Mouse (Mus musculus) E14TG2a.4 (cell line): ENCODE measurements around the gene Arhgap11a.

ENCODE experiments used
- H3K27me3 ChIP-seq: 2 replicates; pipeline ENCODE4 v1.6.1; 2014; ENCODE audit warnings: low read length, control low read depth; ENCODE audit not compliant: insufficient read depth
- H3K36me3 ChIP-seq: 2 replicates; pipeline ENCODE4 v1.6.1; 2014; ENCODE audit warnings: low read length, control low read depth; ENCODE audit not compliant: insufficient read depth
- H3K4me1 ChIP-seq: replicated peaks from 2 replicates; pipeline ENCODE4 v1.6.1; 2014; ENCODE audit warnings: low read depth, low read length, control low read depth
- H3K4me3 ChIP-seq: replicated peaks from 2 replicates; pipeline ENCODE4 v1.5.1; 2014; ENCODE audit warnings: mild to moderate bottlenecking, low read length
- H3K9me3 ChIP-seq: 2 replicates; pipeline ENCODE4 v1.6.1; 2014; ENCODE audit warnings: low read length, control low read depth
- CTCF ChIP-seq: conservative IDR thresholded peaks from 2 replicates; pipeline ENCODE4 v1.5.1; 2014; ENCODE audit warnings: low read length
- NANOG ChIP-seq: IDR thresholded peaks from 2 replicates; pipeline ENCODE4 v1.6.1; 2014; ENCODE audit warnings: borderline replicate concordance, low read length, mixed read lengths
- POU5F1 ChIP-seq: IDR thresholded peaks from 2 replicates; pipeline ENCODE4 v1.6.1; 2014; ENCODE audit warnings: low read length, borderline replicate concordance

Arhgap11a gene

DNA sequence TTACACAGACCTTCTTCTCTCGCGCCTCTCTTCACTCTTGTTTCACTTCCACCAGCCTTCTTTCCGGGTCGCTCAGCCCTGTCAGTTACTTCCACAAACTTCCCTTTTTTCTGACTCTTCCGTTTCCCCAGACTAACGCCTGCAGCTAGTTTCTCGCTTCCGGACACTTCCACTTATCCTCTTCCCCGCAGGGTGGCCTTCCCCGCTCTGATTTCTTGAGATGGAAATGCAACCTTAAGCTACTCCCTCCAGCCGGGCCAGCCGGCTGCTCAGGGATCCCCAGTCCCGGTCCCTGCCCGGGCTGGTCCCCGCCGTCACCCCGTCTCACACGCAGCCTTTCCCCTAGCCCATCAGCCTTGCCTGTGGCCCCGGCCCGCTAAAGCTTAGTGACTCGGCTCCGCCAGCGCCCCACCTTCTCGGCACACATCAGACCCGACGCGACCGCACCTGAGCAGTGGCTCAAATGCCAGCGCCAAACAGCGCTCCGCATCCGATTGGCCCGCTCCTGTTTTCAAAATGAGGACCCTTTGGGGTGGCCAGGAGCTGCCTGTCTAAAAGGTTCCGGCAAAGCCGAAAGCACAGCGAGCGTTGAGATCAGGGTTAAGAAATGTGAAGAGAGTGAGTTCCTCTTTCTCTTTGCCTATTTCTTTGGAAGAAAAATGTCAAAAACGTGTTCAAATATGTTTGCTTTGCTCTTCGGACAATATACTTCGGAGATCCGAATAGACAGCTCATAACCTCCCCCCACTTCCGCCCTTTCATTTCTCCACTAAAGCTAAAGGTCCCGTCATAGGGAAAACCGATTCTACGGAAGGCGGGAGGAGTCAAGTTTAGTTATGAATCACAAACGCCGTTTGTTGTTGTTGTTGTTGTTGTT, at the start of gene Arhgap11a:
Gene Arhgap11a, minus strand, starts transcription at position 417 of the 877 bp plus-strand sequence.
- Histone ChIP-seq H3K4me1 (peaks cover 30% of the 10 kb centered on the region), H3K27me3 (no peaks in the 10 kb centered on the region), H3K4me3 (peak within 1 kb of the TSS; percentile 95), H3K9me3 (no peaks in the 10 kb centered on the region), H3K36me3 (peaks cover 37% of the 10 kb centered on the region)
- no peak for TF ChIP-seq CTCF
- no peak for TF ChIP-seq NANOG
- TF ChIP-seq POU5F1 = no peak

DNA sequence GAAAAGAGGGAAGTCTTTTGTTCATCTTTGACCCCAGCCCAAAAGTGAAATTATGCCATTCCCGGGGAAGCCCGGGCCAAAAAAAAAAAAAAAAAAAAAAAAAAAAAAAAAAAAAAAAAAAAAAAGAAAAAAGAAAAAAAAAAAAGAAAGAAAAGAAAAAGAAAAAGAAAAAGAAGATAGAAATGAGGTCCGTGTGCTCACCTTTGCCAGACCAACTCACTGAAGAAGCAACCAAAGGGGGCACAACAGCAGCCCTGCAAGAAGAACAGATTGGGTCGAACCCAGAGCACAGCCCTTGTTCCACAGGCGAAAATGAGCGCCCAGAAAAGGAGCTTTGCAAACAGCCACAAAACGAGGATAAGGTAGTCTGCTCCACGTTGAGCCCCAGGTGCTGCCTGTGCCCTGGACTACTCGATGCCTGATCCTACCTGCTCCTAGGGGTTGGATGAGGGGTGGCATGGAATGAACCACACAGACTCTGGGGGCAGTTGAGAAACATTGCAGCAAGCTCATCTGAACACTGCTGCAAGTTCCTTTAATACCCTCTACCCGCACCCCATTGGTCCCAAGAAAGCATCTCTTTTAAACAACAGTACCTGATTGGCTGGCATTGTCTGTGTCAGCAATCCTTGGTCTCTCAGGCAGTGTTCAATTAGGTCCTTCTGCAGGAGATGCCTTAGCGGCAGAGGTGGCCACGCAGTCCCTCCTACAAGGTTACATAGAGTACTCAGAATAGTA, 45.1 kb upstream of the Arhgap11a start:
- Histone ChIP-seq H3K4me1 (no peaks in the 10 kb centered on the region), H3K36me3 (no peaks in the 10 kb centered on the region), H3K27me3 (no peaks in the 10 kb centered on the region), H3K4me3 (no peak overlapping the region), H3K9me3 (peaks cover 9% of the 10 kb centered on the region; the same call in 1 of the 2 replicates)
- TF ChIP-seq POU5F1 (no peak), NANOG (no peak), CTCF (no peak)

DNA sequence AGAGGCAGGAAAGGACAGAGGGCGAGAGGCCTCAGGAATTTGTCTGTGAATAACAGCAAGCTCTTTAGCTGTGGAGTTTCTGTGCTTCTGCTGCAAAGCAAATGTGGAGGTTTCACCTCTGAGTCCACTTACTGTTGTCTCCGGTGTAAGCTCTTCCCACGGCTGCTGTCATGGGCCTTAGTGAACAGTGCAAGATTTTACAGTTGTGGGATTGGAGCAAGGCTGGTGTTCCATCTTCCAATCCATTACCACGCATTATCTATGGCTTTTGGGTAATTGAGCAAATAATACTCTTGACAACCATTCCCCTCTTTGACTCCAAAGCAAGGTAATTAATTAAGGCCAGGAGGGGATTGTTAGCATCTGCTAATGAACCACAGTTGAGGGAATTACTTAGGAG, 38.7 kb upstream of the Arhgap11a start:
- peaks cover 9% of the 10 kb centered on the region; the same call in 1 of the 2 replicates for H3K9me3 ChIP-seq
- no peaks in the 10 kb centered on the region for H3K4me1 ChIP-seq
- H3K4me3 ChIP-seq = no peak overlapping the region
- no peaks in the 10 kb centered on the region for H3K27me3 ChIP-seq
- TF ChIP-seq NANOG (no peak), CTCF (no peak), POU5F1 (no peak)
- no peaks in the 10 kb centered on the region for H3K36me3 ChIP-seq

DNA sequence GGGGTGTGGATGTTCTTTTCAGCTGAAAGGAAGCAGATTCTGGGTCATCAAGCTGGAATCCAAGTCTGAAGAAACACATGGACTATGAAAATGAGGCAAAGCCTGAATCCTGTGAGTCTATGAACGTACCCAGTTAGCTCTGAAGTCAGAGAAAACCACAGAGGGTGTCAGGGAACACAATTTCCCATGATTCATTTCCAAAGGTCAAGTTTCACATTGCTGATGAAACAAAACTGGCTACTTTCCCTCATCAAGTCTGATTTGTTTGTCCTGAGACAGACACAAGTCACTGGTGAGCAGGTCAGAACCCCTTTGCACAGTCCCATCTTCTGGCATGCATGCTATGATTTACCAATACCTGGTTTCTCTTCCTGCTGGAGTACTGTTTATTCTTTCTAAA, 37.6 kb upstream of the Arhgap11a start:
- Histone ChIP-seq H3K9me3 (peaks cover 9% of the 10 kb centered on the region; the same call in 1 of the 2 replicates), H3K27me3 (no peaks in the 10 kb centered on the region), H3K4me1 (no peaks in the 10 kb centered on the region), H3K4me3 (no peak overlapping the region), H3K36me3 (no peaks in the 10 kb centered on the region)
- TF ChIP-seq CTCF (no peak), NANOG (no peak), POU5F1 (no peak)

DNA sequence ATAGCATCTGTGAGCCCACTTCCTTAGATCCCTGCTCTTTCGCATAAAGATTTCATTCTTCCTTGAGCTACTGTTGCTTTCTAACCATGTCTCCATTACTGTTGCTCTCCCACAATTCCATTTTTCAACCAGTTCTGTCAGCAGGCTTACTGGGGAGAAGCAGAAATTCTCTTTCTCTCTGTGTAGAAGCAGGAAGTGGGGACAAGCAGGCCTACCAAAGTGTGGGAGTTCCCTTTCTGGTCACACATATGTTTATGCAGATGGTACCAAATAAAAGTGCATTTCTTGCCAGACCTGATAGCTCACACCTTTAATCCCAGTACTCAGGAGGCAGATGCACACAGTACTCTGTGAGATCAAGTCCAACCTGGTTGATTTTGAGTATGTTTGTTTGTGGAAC, 21.7 kb upstream of the Arhgap11a start:
- Histone ChIP-seq H3K36me3 (no peaks in the 10 kb centered on the region), H3K9me3 (no peaks in the 10 kb centered on the region), H3K4me3 (no peak overlapping the region), H3K27me3 (no peaks in the 10 kb centered on the region), H3K4me1 (no peaks in the 10 kb centered on the region)
- TF ChIP-seq CTCF (no peak), NANOG (no peak), POU5F1 (no peak)

DNA sequence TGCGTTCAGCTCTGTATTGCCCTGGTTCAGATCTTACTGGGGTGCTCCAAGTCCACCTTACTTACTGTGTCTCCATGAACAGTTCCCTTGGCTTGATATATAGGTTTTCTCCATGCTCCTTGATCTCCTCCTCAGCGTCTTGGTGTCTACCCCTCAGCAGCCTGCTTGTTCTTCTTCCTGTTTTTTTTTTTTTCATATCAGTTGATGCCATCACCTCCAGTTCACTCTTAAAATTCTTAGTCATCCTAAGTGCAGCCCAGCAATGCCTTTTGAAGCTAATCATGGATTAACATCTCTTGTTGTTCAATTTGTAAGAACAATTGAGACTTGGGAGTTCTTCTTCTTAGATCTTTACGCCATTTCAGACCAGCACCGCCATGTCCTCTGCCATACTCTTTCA, 19.9 kb upstream of the Arhgap11a start:
- no peaks in the 10 kb centered on the region for H3K36me3 ChIP-seq
- TF ChIP-seq POU5F1 (no peak), NANOG (no peak), CTCF (no peak)
- no peaks in the 10 kb centered on the region for H3K27me3 ChIP-seq
- no peak overlapping the region for H3K4me3 ChIP-seq
- no peaks in the 10 kb centered on the region for H3K4me1 ChIP-seq
- H3K9me3 ChIP-seq = no peaks in the 10 kb centered on the region

DNA sequence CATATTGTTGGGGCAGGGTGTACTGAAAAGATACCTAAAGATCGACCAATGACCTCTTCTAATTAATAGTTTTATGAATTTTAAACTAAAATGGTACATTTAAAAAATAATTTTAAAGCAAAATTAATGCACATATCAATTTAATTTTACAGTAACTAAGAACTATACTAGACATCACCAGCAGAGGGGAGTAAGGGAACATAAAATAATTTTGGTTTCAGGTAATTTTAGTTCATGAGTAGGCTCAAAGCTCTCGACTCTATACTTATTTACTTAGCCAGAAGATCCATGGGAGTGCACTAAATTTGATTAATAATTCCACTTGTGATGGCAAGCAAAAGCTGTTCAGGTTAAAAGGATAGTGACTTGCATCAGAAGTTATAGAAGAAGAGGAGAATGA, 17.7 kb upstream of the Arhgap11a start:
- Histone ChIP-seq H3K9me3 (no peaks in the 10 kb centered on the region), H3K4me1 (no peaks in the 10 kb centered on the region)
- TF ChIP-seq POU5F1 (no peak), NANOG (no peak), CTCF (no peak)

DNA sequence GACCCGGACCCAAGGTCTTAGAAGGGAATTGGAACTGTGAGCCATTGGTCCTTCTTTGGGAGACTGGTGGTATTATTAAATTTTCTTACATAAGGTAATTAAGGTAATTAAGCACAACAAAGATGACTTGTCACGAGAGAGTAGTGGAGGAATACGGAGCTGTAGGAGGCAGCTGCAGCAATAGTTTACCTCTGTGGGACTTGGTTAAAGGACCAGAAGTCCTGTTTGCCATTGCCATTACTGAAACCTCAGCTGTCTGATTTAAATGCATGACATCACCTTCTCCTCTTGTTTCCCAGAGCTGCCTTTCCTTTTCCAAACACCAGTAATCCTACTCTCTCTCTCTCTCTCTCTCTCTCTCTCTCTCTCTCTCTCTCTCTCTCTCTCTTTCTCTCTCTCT, 680 bp upstream of the Arhgap11a start:
- TF ChIP-seq CTCF = no peak
- TF ChIP-seq POU5F1 = no peak
- TF ChIP-seq NANOG = no peak
- H3K27me3 ChIP-seq = no peaks in the 10 kb centered on the region

More for the DNA sequence above, 17.7 kb upstream of the Arhgap11a start:
- Histone ChIP-seq H3K36me3 (no peaks in the 10 kb centered on the region), H3K4me3 (no peak overlapping the region), H3K27me3 (no peaks in the 10 kb centered on the region)

DNA sequence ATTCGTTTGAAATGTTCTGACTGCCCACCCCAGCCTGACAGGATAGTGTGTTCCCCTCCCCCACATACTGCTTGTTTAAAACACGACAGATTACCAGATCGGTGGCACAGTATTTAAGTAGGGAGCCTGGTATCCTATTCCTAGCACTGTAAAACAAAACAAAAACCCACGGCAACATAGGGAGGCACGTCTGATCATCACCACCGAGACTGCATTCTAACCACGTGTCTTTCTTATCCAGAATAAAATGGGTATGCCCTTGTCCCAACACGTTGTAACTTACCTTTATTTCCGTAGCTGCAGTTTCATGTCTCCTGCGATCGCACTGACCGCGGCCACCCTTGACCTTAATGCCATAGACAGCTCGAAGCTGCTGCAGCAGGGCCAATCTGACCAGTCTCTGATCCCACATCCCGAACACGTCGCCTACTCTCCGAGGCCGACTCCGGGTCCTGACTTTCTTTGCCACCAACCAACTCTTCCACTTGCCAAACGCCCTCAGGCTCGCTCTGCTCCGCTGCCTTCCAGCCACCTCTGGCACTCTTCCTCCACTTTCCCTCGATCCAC, 700 bp downstream of the Arhgap11a start:
- H3K27me3 ChIP-seq = no peaks in the 10 kb centered on the region
- peak overlapping the region; percentile 95 for H3K4me3 ChIP-seq
- peaks cover 30% of the 10 kb centered on the region for H3K4me1 ChIP-seq
- peaks cover 42% of the 10 kb centered on the region for H3K36me3 ChIP-seq
- no peaks in the 10 kb centered on the region for H3K9me3 ChIP-seq
- TF ChIP-seq NANOG (no peak), CTCF (no peak)

More for the DNA sequence above, 680 bp upstream of the Arhgap11a start:
- H3K4me3 ChIP-seq = peak overlapping the region; percentile 95
- no peaks in the 10 kb centered on the region for H3K9me3 ChIP-seq
- peaks cover 28% of the 10 kb centered on the region for H3K4me1 ChIP-seq
- peaks cover 31% of the 10 kb centered on the region for H3K36me3 ChIP-seq
